Mouse (Mus musculus) embryonic facial prominence, embryonic 10.5 days (tissue): ENCODE measurements around the gene Etfa. TPM values are rescaled to one million over a fixed set of nuclear protein-coding genes. Genes with fewer than 3 reads are reported as not detected.

Experiments used
- DNase-seq: peaks from one replicate; pipeline ENCODE4 v3.0.0-alpha.2; 2017; ENCODE audit warnings: low spot score
- H3K27ac ChIP-seq: fragments of 300-500 bp; sonication (generic); replicated peaks from 2 replicates; pipeline ENCODE4 v1.5.1; 2016; ENCODE audit warnings: mild to moderate bottlenecking
- H3K27me3 ChIP-seq: fragments of 300-500 bp; sonication (generic); replicated peaks from 2 replicates; pipeline ENCODE4 v1.6.1; 2016; ENCODE audit warnings: low read depth, mild to moderate bottlenecking; ENCODE audit not compliant: poor library complexity, severe bottlenecking
- H3K36me3 ChIP-seq: fragments of 300-500 bp; sonication (generic); replicated peaks from 2 replicates; pipeline ENCODE4 v1.6.1; 2016; ENCODE audit warnings: mild to moderate bottlenecking, moderate library complexity
- H3K4me1 ChIP-seq: fragments of 300-500 bp; sonication (generic); 2 replicates; pipeline ENCODE4 v1.6.1; 2016
- H3K4me3 ChIP-seq: fragments of 300-500 bp; sonication (generic); 2 replicates; pipeline ENCODE4 v1.5.1; 2016; ENCODE audit warnings: mild to moderate bottlenecking, moderate library complexity
- H3K9me3 ChIP-seq: fragments of 300-500 bp; sonication (generic); 2 replicates; pipeline ENCODE4 v1.6.1; 2016; ENCODE audit warnings: mild to moderate bottlenecking
- WGBS: fragments of 180-500 bp; shearing (Covaris S2); methylation state at CpG from one replicate; pipeline ENCODE4 v1.1.7; 2016; 5-methylcytosine and 5-hydroxymethylcytosine counted together
- polyA plus RNA-seq: library from polyadenylated mRNA; unstranded; fragments of >200 nt; fragmentation: Nextera tagmentation; extraction: Ambion mirVana; gene quantifications from 2 replicates; pipeline ENCODE4 v1.2.1, GENCODE M21; 2016

Gene Etfa
- 156 and 159 TPM in 2 replicates for polyA plus RNA-seq

DNA sequence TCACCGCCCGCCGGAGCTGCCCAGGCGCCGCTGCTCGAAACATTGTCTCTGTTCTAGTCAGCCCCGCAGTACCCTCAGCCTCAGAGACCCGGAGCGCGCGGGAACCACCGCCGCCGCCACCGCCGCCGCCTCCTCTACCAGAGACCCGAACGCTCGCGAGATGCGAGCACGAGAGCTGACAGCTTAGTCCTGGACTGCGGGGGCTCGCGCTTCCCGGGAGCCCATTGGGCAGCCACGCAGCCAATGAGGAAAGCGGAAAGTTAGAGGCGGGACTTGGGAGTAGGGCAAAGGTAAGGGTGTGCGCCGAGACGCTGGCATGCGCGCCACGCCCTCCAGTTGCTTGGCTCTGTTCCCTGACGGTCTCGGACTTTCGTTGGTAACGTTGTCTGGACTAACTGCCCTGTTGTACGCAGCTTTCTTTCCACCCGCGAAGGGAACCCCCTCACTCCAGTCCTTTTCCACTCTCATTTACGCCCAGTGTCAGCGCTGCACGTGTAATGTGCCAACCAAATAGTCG is at the start of gene Etfa:
Gene Etfa (minus strand): TSS at position 217 of the 517 bp plus-strand sequence.
- Histone ChIP-seq H3K9me3 (no peaks in the 10 kb centered on the region), H3K27ac (peak within 1 kb of the TSS; percentile 94), H3K27me3 (peaks cover 25% of the 10 kb centered on the region), H3K4me1 (peaks cover 14% of the 10 kb centered on the region), H3K4me3 (peak within 1 kb of the TSS; percentile 91), H3K36me3 (no peaks in the 10 kb centered on the region)
- DNase-seq = peak; percentile 97
- WGBS = under 1% methylated on average over 47 of the region's 47 CpGs

DNA sequence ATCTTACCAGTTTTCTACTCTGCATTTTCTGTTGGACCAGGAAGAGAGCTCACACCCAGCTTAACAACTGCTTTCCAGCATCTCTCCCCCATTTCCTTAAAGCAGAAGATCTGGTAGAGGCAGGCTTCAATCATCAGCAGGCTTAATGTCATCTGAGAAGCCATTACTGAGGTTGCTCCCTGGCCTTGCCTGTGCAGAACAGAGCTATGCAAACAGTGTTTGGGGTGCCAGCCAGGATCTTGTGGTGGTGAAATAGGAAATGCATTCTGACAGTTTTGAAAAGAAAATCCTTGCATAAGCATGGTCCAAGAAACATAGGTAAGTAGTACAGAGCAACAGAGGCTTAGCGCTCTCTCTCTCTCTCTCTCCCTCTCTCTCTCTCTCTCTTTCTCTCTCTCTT is 48.9 kb upstream of the Etfa start:
- H3K4me3 ChIP-seq = no peak overlapping the region
- no peak overlapping the region for H3K27ac ChIP-seq
- H3K9me3 ChIP-seq = no peaks in the 10 kb centered on the region
- H3K36me3 ChIP-seq = no peaks in the 10 kb centered on the region
- DNase-seq = no peak
- H3K27me3 ChIP-seq = no peaks in the 10 kb centered on the region
- 93% methylated on average over 1 of the region's 1 CpGs for WGBS
- H3K4me1 ChIP-seq = peaks cover 20% of the 10 kb centered on the region

- Histone ChIP-seq H3K4me3 (no peak overlapping the region), H3K27ac (no peak overlapping the region), H3K4me1 (peaks cover 20% of the 10 kb centered on the region), H3K27me3 (peaks cover 19% of the 10 kb centered on the region), H3K36me3 (no peaks in the 10 kb centered on the region), H3K9me3 (no peaks in the 10 kb centered on the region)
- DNase-seq = no peak
- 69% methylated on average over 1 of the region's 1 CpGs for WGBS
Observed at GRCm38 (mm10) chr9:55554986-55555385, 42.9 kb upstream of the Etfa start.

- Histone ChIP-seq H3K27me3 (peaks cover 75% of the 10 kb centered on the region), H3K36me3 (no peaks in the 10 kb centered on the region)
- WGBS = 4% methylated on average over 16 of the region's 16 CpGs
Observed at GRCm38 (mm10) chr9:55549302-55549890, 37.4 kb upstream of the Etfa start.

GRCm38 (mm10) chr9:55548871-55549270 is 36.8 kb upstream of the Etfa start:
- peaks cover 80% of the 10 kb centered on the region for H3K27me3 ChIP-seq
- no peaks in the 10 kb centered on the region for H3K9me3 ChIP-seq
- peak; percentile 17 for DNase-seq
- no peak overlapping the region for H3K27ac ChIP-seq
- WGBS = 7% methylated on average over 3 of the region's 3 CpGs
- H3K4me3 ChIP-seq = peak overlapping the region; percentile 11; the same call in 1 of the 2 replicates
- H3K36me3 ChIP-seq = no peaks in the 10 kb centered on the region
- H3K4me1 ChIP-seq = peaks cover 51% of the 10 kb centered on the region

More at GRCm38 (mm10) chr9:55549302-55549890, 37.4 kb upstream of the Etfa start:
- Histone ChIP-seq H3K4me3 (peak overlapping the region; percentile 11; the same call in 1 of the 2 replicates), H3K4me1 (peaks cover 46% of the 10 kb centered on the region), H3K27ac (no peak overlapping the region), H3K9me3 (no peaks in the 10 kb centered on the region)
- DNase-seq = peak; percentile 41

DNA sequence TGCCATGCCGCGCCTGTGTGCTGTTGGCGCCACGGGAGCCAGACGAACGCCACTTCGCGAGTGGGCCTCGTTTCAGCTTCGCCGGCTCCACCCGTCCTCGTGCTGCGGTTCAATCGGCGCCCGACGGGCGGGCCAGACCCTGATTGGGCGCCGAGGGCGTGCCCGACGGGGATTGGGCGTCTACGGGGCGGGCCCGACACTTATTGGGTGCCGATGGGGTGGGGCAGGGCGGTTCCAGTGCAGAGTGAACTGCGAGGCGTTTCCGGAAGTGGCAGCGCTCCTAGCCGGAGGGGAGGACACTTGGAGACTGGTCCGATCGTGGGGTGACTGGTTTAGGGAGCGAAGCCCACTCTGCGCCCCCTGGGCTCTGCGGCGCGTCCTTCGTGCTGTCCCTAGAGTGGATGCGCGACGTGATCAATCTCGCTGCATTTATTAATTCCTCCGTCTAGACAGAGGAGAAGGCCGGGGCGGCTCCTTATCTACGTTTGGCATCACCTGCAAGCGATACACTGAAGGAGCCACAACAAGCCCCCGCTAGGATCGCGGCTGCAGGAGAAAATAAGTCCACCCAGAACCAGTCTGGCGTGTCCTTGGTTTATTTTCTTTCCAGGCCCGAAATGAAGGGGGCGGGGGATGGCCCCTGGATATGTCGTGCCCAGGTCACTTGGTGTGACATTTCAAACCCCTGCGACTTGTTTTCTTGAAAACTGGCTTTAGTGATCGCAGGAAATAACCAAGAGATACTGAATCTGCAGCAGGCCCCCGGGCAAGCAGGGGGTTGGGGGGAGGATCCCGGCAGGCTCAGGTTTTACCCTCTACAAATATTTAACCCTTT is 34.4 kb upstream of the Etfa start:
- Histone ChIP-seq H3K27me3 (peaks cover 100% of the 10 kb centered on the region), H3K27ac (peak overlapping the region; percentile 52; the same call in 1 of the 2 replicates), H3K4me1 (peaks cover 67% of the 10 kb centered on the region), H3K9me3 (no peaks in the 10 kb centered on the region), H3K36me3 (no peaks in the 10 kb centered on the region), H3K4me3 (peak overlapping the region; percentile 57)
- DNase-seq = peak; percentile 82
- WGBS = 2% methylated on average over 63 of the region's 63 CpGs

GRCm38 (mm10) chr9:55545556-55546175 is 33.6 kb upstream of the Etfa start:
- Histone ChIP-seq H3K27ac (peak overlapping the region; percentile 70; the same call in 1 of the 2 replicates), H3K4me1 (peaks cover 72% of the 10 kb centered on the region), H3K9me3 (no peaks in the 10 kb centered on the region), H3K27me3 (peaks cover 100% of the 10 kb centered on the region), H3K4me3 (peak overlapping the region; percentile 57), H3K36me3 (no peaks in the 10 kb centered on the region)
- WGBS = 5% methylated on average over 41 of the region's 41 CpGs
- no peak for DNase-seq

DNA sequence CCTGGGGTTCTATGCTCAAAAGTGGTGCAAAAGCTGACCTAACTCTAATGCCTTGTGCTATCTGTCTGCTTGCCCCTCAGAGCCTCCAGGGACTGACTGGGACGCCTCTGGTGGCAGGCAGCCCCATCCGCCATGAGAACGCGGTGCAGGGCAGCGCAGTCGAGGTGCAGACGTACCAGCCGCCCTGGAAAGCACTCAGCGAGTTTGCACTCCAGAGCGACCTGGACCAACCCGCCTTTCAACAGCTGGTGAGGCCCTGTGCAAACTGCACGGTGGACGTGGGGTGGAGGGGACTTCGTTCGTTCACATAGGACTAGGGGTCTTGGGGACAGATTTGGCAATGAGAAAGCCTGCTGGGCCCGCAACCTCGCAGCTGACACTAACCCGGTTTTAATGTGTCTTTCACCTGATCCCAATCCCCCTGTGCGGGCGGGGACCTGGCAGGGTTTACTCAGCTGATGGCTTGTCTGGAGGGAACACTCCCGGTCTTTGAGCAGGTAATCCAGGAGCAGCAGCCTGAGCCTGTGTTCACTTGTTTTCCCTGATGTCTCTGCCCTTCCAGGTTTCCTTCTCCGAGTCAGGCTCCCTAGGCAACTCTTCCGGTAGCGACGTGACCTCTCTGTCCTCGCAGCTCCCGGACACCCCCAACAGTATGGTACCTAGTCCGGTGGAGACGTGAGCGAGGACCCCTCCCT is 33.0 kb upstream of the Etfa start:
- peak overlapping the region; percentile 57 for H3K4me3 ChIP-seq
- H3K27me3 ChIP-seq = peaks cover 100% of the 10 kb centered on the region
- DNase-seq = peak; percentile 70
- H3K9me3 ChIP-seq = no peaks in the 10 kb centered on the region
- WGBS = under 1% methylated on average over 30 of the region's 30 CpGs
- H3K36me3 ChIP-seq = no peaks in the 10 kb centered on the region
- H3K4me1 ChIP-seq = peaks cover 77% of the 10 kb centered on the region
- peak overlapping the region; percentile 70; the same call in 1 of the 2 replicates for H3K27ac ChIP-seq

GRCm38 (mm10) chr9:55543703-55544401 is 31.8 kb upstream of the Etfa start:
- peak overlapping the region; percentile 75 for H3K27ac ChIP-seq
- H3K4me3 ChIP-seq = peak overlapping the region; percentile 57
- H3K27me3 ChIP-seq = peaks cover 100% of the 10 kb centered on the region
- under 1% methylated on average over 46 of the region's 46 CpGs for WGBS
- no peaks in the 10 kb centered on the region for H3K9me3 ChIP-seq
- H3K4me1 ChIP-seq = peaks cover 76% of the 10 kb centered on the region
- H3K36me3 ChIP-seq = no peaks in the 10 kb centered on the region
- peak; percentile 81 for DNase-seq

DNA sequence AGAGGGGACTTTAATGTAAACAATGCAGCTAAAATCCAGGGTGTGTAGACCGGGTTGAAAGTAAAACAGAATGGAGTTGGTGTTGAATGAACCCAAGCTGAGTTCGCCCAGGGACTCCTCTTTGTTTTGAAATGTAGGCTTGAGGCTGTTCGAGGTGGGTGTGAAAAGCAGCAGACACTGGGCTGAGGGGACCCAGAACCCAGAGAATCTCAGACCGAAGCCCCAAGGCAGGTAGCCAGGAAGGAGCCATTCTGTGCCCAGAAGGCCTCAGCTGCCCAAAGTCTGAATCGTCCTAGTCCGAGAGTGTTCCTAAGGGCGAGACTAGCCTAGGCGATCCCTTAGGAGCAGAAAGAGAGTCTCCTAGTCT is 31.3 kb upstream of the Etfa start:
- Histone ChIP-seq H3K9me3 (no peaks in the 10 kb centered on the region), H3K27me3 (peaks cover 100% of the 10 kb centered on the region), H3K27ac (peak overlapping the region; percentile 75; the same call in 1 of the 2 replicates), H3K4me3 (peak overlapping the region; percentile 57), H3K36me3 (no peaks in the 10 kb centered on the region), H3K4me1 (peaks cover 75% of the 10 kb centered on the region)
- 2% methylated on average over 8 of the region's 8 CpGs for WGBS
- no peak for DNase-seq
